Mouse (Mus musculus): Measurements from ENCODE around the gene Ap1m1.

Ap1m1 gene

DNA sequence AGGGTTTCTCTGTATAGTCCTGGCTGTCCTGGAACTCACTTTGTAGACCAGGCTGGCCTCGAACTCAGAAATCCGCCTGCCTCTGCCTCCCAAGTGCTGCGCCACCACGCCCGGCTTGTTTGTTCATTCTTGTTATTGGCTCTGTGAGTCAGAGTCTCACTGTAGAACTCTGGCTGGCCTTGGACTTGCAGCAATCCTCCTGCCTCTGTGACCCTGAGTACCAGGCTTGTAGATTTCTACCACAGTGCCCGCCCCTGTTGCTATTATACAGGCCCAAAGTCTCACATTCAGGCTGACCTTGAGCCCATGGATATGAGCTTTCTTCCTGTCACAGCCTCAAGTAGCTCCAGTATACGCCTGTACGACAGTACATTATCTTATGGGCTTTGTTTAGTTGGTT is 56.7 kb downstream of the Ap1m1 start:
- DNase-seq, result no peak

DNA sequence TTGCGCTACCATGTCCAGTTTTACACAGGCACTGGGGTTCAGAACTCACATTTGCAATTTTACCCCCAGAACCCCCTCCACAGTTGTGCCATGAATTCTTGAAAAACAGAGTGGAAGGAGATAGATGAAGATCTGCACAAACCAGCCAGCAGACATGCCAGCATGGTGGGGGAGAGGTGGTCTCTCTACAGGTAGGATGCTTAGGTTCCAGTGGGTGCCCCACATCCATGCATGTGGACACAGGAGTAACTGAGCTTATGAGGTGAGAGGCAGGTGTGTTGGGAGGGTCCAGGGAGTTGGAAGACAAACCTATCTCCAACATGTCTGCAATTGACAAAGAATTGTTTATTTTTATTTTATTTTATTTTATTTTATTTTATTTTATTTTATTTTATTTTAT is 59.1 kb downstream of the Ap1m1 start:
- no peak for DNase-seq

DNA sequence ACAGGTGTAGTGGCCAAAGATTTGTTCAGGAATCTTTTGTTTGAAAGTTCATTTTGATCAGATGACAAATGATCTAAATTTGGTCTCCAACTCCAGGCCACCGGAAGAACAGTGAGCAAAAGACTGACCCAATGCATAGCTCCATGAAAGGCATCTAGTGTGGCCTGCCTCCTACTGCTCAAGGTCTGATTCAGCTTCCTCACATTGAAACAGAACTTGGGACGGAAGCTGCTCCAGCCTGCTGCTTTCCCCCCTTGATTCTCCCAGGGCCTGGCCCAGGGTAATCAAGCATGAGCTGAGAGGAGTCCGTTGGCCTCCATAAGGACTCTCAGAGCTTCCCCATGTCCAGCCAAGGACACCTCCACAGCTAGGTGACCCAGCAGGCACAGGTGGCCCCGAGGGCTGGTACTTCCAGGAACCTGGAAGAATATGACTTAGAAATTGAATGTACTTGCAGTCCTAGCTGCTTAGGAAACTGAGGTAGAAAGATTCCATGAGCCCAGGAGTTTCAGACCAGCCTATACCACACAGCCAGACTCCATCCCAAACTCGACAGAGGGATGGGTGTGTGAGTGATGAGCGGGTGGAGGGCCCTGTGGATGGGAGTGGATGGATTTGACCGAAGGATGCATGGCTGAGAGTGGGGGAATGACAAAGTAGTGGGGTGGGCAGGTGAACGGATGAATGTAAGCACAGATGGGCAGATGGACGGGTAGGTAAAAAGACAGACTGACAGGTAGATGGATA is 61.0 kb downstream of the Ap1m1 start:
- no peak for DNase-seq

DNA sequence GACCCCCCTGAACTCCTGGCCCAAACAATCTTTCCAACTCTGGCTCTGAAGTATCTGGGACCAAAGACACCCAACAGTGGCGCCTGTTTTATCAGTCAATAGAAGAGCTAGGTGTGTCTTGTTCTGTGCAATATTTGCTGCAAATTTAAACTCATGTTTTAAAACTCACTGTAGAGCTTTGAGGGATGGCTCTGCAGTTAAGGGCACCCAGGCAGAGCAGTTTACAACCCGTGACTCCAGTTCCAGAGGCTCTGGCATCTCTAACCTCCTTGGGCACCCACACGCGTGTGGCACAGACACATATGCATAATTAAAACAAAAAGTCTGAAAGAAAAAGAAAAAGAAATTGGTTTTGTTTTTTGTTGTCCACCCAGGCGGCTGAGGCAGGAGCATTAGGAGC is 61.7 kb downstream of the Ap1m1 start:
- no peak for DNase-seq

DNA sequence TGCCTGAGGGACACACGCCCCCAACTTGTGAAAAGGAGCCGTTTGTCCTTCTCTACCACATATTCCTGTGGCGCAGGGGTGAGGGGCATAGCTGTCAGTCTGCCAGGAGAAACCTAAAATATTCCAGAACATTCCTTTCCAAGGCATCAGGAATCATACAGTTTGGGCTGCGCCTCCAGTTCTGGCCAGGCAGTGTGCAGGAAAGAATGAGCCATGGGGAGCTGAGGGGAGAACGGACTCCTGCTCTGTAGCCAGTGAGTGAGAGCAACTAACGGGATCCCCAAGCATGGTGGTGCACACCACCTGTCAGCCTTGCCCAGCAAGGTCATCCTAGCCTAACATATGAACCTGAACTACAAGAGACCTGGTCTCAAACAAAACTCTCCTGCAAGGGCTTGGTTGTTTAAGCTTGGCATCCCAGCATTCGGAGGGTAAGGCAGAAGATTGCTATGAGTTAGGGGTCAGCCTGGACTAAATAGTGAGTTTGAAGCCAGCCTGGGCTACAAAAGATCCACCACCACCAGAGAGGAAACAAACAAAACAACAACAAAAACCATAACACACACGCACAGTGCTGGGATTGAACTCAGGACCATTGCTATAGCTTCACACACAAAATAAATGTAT is 63.3 kb downstream of the Ap1m1 start:
- peak; percentile 31 for DNase-seq

DNA sequence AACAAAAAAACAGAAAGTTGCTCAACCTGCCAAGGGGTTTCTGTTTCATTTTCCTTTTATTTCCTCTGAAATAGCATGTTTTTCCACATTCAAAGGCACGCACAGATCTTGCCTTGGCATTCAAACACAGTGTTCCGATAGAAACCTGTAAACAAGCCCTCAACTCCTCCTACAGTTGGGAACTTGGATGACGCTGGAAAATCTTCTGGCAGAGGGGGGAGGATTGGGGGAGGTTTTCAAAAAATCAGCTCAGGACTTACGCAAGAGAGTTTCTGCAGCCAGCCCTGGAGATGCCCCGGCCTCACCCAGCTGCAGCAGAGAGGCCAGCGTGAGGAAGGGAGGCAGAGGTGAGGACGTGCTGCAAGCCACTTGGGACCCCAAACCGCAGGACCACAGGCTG is 63.8 kb downstream of the Ap1m1 start:
- peak; percentile 76 for DNase-seq

DNA sequence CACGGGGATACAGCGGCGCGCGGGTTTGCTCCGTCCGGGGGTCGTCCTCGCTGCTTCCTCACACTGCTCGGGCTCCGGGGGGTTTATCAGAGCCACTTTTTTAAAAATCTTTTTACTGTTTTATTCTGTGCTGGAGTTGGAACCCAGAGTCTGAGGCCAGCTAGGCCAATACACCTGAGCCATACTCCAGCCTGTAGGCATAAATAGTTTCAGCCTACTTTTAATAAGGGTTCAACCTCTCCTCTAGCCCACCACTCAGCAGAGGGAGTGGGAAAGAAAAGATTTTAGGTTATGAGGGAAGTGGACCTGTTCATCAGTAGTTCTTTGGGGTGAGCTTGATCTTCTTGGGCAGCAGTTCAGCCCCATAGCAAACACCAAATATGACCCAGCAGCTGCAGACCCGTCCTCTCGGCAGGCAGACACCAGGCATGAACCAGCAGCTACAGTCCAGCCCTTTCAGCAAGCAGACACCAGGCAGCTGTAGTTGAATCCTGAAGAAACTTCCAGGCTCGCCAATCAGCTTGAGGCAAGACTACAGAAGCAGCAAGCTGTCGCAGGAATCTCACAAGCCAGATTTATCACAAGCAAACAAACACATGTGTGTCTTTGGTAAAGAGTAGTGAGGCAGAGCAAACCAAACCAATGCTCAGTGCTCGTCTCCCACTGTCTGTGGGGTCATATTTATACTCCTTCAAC is 65.5 kb downstream of the Ap1m1 start, which contains the start of gene Gm10282:
Gene Gm10282 (minus strand): TSS at position 51 of the 696 bp plus-strand sequence.
- DNase-seq, result no peak

DNA sequence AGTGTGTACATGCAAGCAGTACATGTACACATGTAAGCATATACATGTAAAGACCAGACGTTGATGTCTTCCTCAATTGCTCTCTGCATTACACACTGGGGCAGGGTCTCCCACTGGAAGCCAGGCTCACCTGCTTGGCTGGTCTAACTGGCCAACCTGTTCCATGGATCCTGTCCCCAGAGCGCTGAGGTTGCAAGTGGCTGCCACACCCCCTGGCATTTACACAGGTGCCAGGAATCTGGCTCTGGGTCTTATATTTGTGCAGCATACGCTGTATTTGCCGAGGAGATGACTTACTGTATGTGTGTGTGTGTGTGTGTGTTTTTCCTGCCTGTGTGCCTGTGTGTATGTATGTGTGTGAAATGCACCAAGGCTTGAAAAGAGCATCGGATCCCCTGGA is 67.1 kb downstream of the Ap1m1 start:
- no peak for DNase-seq
